Mouse (Mus musculus) layer of hippocampus, adult 9-11 months (tissue): Measurements from ENCODE around the gene Kcnj10.
A peak's percentile ranks its signal among the peaks of the same experiment; 100 is the strongest.

Experiments used
- DNase-seq: peaks from one replicate; pipeline ENCODE4 v3.0.0; 2022

Kcnj10 gene

GRCm38 (mm10) chr1:172340729-172341321 is at the start of gene Kcnj10:
Kcnj10 (plus strand) TSS chr1:172341210.
- peak; percentile 90 for DNase-seq

GRCm38 (mm10) chr1:172292880-172293279 is 48.1 kb upstream of the Kcnj10 start:
- DNase-seq: no peak

- DNase-seq: no peak
Measured at GRCm38 (mm10) chr1:172293449-172293848, 47.6 kb upstream of the Kcnj10 start.

GRCm38 (mm10) chr1:172295751-172296197 is 45.2 kb upstream of the Kcnj10 start:
- no peak for DNase-seq

DNA sequence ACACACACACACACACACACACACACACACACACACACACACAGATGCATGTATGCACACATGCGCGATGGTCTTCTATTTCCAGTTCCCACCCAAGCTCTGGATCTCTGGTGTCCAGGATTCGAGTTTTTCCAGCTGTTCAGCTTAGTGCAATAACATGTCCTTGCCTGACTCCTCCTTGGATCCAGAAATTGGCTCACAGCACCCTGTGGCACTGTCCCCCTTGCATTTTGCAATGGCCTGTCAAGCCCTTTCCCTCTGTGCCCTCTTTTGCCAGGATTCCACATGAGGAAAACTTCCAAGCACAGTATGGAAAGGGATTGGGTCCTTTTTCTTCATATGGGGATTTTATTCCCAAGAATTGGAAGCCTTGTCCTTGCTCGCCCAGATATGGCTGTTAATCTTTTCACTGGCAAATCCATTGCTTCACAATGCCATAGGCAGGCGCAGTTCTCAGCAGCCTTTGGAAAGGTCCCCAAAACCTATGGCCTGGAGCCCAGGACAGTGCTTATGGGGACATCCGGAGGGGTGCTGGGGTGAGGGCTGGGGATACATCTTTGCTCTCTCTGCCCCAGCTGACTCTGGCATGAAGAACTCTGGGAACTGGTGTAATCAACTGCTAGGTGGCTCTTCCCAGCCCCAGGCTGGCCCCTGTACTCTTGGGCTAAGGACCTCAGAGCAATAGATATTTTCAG is 44.0 kb upstream of the Kcnj10 start:
- DNase-seq: no peak

- no peak for DNase-seq
Measured at GRCm38 (mm10) chr1:172297611-172298537, 43.1 kb upstream of the Kcnj10 start, which contains the start of gene Atp1a2. Atp1a2 (minus strand) TSS chr1:172298064.

- DNase-seq: no peak
Measured at GRCm38 (mm10) chr1:172299528-172299927, 41.5 kb upstream of the Kcnj10 start.

- DNase-seq: no peak
Measured at GRCm38 (mm10) chr1:172300247-172300646, 40.8 kb upstream of the Kcnj10 start.

DNA sequence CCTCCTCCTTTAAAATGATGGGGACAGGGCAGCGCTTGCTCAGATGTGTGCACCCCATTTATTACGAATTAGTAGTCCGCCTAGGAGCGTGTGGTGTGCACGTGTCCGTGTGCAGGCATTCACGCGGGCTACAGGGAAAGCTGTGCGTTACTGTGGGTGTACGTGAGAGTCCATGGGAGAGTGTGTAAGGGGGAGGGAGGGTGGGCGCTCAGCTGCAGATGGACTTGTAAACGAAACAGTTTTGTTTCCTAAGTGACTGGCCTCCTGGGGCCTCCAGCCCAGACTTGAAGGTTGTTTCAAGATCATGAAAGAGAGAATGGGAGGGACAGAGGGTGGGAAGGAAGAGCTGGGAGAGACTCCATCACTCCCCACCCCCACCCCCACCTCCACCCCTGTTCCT is 39.8 kb upstream of the Kcnj10 start:
- no peak for DNase-seq

DNA sequence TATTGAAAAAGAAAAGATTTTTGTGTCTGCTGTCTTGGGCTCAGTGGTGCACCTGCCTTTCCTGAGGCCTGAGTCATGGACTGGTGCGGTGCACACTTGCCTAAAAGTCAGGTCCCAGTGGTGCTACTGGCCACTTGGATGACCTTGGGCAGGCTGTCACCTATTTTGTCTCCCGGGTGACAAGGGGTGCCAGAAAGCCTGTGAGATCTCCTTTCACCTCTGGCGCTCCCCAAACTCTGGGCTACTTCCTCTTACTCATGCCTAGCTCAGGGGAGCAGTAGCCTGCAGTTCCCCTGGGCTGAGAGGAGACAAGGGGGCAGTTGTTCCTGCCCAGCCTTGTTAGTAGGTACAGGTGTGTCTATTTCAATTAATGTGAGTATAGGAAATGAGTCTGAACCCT is 38.7 kb upstream of the Kcnj10 start:
- DNase-seq: no peak

GRCm38 (mm10) chr1:172302851-172303250 is 38.2 kb upstream of the Kcnj10 start:
- DNase-seq: no peak

- DNase-seq: no peak
Measured at GRCm38 (mm10) chr1:172304443-172304842, 36.6 kb upstream of the Kcnj10 start.

DNA sequence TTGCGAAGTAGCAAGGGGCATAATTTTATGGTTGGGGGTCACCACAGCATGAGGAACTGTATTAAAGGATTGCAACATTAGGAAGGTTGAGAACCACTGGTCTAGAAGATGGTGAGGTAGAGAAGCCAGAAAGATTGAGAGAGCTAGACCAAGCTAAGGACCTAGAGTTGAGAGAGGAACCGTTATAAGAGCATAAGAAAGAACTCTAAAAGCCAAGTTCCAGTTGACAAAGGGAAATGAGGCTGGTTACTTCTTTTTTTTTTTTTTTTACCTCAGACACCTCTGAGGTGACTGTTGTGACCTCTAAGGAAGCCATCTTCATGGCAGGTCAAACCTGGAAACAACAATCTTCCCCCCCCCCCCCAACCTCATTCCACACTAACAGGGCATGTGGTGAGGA is 35.9 kb upstream of the Kcnj10 start:
- DNase-seq: no peak

DNA sequence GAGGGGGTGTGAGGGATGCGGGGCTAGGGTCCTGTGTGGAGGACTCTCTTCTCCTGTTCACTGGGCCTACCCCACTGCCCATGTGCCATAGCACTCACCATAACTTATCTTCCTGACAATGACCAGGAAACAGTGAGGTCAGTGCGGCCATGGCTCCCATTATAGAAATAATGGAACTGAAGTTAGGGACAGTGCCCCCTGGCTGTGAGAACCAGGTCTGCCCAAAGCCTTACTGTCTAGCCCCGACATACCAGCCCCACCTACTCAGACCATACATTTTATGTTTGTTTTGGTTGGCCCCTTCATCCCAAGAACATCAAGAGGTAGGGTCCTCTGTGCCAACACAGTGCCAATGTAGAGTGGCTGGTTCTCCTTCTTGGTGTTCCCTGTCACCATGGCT is 35.4 kb upstream of the Kcnj10 start:
- no peak for DNase-seq

- no peak for DNase-seq
Measured at GRCm38 (mm10) chr1:172306196-172306595, 34.8 kb upstream of the Kcnj10 start.

GRCm38 (mm10) chr1:172306885-172307284 is 34.1 kb upstream of the Kcnj10 start:
- no peak for DNase-seq

DNA sequence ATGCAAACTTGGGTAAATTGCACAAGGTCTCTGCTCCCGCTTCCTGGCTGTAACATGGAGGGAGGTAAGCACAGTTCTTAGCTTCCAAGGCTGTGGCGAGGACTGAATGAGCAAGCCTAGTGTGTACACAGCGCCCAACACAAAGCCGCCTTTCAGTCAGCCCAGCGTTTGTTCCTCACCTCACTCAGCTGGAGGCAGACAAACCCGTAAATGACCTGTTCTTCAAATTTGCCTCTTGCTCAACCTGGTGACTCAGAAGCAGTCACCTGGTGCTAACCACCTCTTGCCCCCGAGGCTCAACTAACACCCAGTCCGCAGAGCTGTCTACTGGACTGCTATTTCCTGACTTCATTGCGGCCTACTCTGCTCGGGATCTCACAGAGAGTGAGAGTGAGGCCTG is 33.1 kb upstream of the Kcnj10 start:
- DNase-seq: no peak

- no peak for DNase-seq
Measured at GRCm38 (mm10) chr1:172308409-172308808, 32.6 kb upstream of the Kcnj10 start.

DNA sequence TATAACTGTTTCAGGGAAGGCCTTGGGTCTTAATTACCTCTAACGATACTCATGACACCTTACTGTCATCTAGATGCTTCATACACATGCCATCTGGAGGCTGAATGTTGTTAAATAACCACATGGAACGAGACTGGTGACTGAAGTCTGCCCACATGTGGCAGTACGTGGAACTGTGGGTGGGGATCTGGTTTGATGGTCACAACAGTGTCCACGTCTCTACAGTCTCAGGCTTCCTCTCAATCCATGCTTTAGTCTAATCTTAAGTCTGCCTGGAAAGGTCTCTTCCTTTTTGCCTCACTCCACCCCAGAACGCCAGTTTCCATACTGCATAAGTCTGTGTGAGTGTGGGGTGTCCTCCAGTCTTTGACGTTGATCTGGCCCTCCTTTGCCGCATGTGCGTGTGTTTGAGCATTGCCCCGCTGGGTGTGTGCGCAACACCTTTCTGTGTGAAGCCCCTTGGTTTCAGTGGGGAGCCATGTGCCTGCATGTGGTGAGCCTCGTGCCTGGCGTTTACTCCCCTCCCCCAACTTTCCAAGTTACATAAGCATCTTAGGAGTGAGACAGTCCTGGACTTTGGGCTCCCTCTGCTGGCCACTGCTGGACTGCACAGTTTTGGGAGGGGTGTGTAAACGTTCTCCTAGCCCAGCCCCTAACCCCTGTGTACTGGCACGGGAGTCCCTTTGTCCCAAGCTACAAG is 31.2 kb upstream of the Kcnj10 start:
- peak; percentile 92 for DNase-seq

DNA sequence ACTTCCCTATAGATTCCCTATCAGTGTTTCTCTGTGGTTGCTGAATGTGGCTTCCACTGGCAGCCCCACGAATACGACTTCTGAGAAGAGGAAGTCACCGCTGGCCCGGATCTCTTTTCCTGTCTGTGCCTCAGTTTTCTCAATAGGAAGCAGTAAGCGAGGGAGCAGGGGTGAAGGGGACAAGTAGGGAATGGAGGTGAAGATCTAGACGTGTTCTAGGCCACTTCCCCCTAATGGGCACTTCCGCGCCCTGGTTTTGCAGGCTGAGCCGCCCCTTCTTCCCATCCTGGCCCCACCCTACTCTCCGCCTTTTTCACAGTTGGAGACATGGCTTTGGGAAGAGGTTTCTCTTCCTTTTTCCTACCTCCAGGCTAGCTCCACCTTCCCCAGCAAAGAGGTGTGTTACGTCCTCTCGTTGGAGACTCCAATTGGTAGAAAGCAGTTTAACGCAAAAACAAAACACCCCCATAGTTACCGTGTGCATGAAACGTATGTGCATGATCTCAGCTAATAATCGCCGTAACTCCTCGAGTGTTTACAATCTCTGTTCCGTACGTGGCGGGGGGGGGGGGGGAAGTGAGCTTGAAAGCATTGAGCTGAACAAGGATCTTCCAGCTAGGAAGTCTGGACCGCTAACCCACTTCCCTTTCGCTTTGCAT is 29.6 kb upstream of the Kcnj10 start:
- DNase-seq: peak; percentile 79

DNA sequence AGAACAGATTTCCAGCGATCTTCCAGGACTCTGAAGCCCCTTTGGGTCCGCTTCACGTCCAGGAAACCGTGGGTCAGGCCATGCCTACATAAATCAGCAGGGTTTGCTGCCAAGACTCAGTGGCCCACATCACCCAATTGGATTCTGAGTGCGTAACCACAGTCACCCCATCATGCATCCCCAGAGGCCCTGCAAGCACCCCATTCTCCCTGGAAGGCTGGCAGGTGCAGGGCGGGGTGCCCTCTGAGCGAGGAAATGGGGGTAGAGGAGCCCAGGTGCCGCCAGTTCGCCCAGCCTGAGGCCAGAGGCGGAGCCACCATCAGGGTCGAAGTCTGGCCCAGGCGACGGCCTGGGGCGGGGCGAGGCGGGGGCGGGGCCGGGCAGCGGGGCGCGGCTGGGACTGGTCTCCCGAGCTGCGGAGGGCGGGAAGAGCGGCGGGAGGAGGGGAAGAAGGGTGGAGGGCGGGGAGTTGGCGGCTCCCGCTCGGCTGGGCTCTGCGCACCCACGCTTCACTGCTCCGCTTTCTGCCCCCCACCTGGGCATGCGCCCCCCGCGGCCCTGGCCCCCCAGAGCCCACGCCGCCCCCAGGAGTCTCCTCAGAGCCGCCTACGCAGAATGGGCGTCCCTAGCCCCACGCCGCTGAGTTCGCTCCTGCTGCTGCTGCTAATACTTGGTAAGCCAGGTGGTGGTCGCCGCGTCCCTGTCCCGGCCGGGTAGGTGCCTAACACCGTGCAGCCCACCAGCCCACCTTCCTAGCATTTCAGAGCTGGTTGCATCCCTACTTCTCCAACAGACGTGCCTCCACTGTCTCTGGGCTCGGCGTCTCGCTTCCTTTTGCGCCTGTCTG is 28.9 kb upstream of the Kcnj10 start:
- peak; percentile 85 for DNase-seq
